Mouse (Mus musculus) megakaryocyte, embryonic 14.5 days (primary cell): ENCODE data around the gene Polr2j.

Source experiments
- FLI1 ChIP-seq: IDR thresholded peaks from 2 replicates; pipeline ENCODE4 v1.6.1; 2012; ENCODE audit warnings: low read length, inconsistent platforms, mixed read lengths
- GATA1 ChIP-seq: IDR thresholded peaks from 3 replicates; pipeline ENCODE4 v1.6.1; 2012; ENCODE audit warnings: mixed read lengths, low read length, inconsistent platforms, borderline replicate concordance

DNA sequence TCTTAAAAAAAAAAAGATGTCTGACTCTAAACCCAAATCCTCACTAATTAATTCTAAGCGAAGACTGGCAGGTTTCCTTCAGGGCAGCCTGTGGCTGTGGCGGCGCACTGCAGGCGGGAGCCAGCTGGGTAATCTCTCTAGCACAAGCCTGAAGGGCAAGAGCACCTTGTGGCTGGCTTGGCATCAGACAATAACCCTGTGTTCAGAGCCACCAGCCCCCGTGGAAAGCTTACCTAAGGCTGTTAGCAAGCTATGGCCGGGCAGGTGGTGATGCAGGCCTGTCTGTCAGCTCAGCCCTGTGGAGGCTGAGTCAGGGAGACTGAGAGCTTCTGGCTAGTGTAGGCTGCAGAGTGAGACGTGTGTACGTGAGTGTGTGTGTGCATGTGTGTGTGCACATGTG is 48.8 kb downstream of the Polr2j start:
- TF ChIP-seq GATA1 (no peak), FLI1 (no peak)
